Mouse (Mus musculus) myocyte (in vitro differentiated cells): ENCODE measurements around the gene Dab1.

ENCODE experiments used
- MYOG ChIP-seq, 3 experiments: IDR thresholded peaks; one replicate each; pipeline ENCODE4 v1.6.1; 2011; ENCODE audit warnings: control low read depth in 2 of 3, low read depth in 2 of 3, mild to moderate bottlenecking in 2 of 3; ENCODE audit not compliant: insufficient read length in 2 of 3, control insufficient read depth in 1 of 3, insufficient read depth in 1 of 3
- POLR2A ChIP-seq: IDR thresholded peaks from one replicate; pipeline ENCODE4 v1.6.1; 2011; ENCODE audit warnings: low read depth, mild to moderate bottlenecking, control low read depth, moderate library complexity; ENCODE audit not compliant: insufficient read length
- USF1 ChIP-seq: IDR thresholded peaks from one replicate; pipeline ENCODE4 v1.6.1; 2011; ENCODE audit warnings: low read depth, mild to moderate bottlenecking, control low read depth, moderate library complexity

- TF ChIP-seq MYOG (IDR thresholded peaks at IDR 0.05; ENCODE audit: control insufficient read depth in 1 of 3, insufficient read depth in 1 of 3, insufficient read length in 2 of 3, low read depth in 2 of 3) (no peak), USF1 (no peak), POLR2A (no peak)
Observed at GRCm38 (mm10) chr4:104396095-104396494, 776.9 kb downstream of the Dab1 start.
